Mouse (Mus musculus) olfactory bulb, adult 2 months (tissue): Measurements from ENCODE around the gene Mapkap1.

ENCODE experiments used
- CTCF ChIP-seq: fragments of 200-500 bp; IDR thresholded peaks from 2 replicates; pipeline ENCODE4 v1.5.1; 2012; ENCODE audit warnings: low read depth, mild to moderate bottlenecking, low read length, moderate library complexity; ENCODE audit not compliant: insufficient read depth
- POLR2A ChIP-seq: fragments of 200-500 bp; IDR thresholded peaks from 2 replicates; pipeline ENCODE4 v1.6.1; 2012; ENCODE audit warnings: mild to moderate bottlenecking, low read depth, low read length, moderate library complexity; ENCODE audit not compliant: insufficient read depth

GRCm38 (mm10) chr2:34668440-34669191 lies 262.0 kb downstream of the Mapkap1 start:
- TF ChIP-seq CTCF (no peak), POLR2A (no peak)
